Mouse (Mus musculus) kidney, embryonic 14.5 days (tissue): ENCODE results near the gene Uhrf2. TPM values are rescaled to one million over a fixed set of nuclear protein-coding genes. Genes with fewer than 3 reads are reported as not detected.
A peak's percentile ranks its signal among the peaks of the same experiment; 100 is the strongest.

Experiments
- ATAC-seq: fragments of 200-750 bp; cut with Nextera tagmentation; 2 replicates; pipeline ENCODE4 v1.8.0; 2017; ENCODE audit warnings: moderate number of reproducible peaks, mild to moderate bottlenecking, moderate TSS enrichment, moderate library complexity; ENCODE audit not compliant: low FRiP score, low TSS enrichment
- H3K27ac ChIP-seq: fragments of 300-500 bp; sonication (generic); 2 replicates; pipeline ENCODE4 v1.5.1; 2014; ENCODE audit warnings: low read depth, mild to moderate bottlenecking, low read length, moderate library complexity, mixed read lengths
- H3K27me3 ChIP-seq: fragments of 300-500 bp; sonication (generic); 2 replicates; pipeline ENCODE4 v1.6.1; 2014; ENCODE audit warnings: mild to moderate bottlenecking, low read length; ENCODE audit not compliant: control insufficient read depth, insufficient read depth
- H3K36me3 ChIP-seq: fragments of 300-500 bp; sonication (generic); 2 replicates; pipeline ENCODE4 v1.6.1; 2014; ENCODE audit warnings: low read length, mixed read lengths; ENCODE audit not compliant: control insufficient read depth, insufficient read depth
- H3K4me1 ChIP-seq: fragments of 300-500 bp; sonication (generic); 2 replicates; pipeline ENCODE4 v1.6.1; 2014; ENCODE audit warnings: low read length, mixed read lengths; ENCODE audit not compliant: control insufficient read depth, insufficient read depth
- H3K4me2 ChIP-seq: fragments of 300-500 bp; sonication (generic); replicated peaks from 2 replicates; pipeline ENCODE4 v1.6.1; 2014; ENCODE audit warnings: low read depth, mild to moderate bottlenecking, low read length
- H3K4me3 ChIP-seq: fragments of 300-500 bp; sonication (generic); 2 replicates; pipeline ENCODE4 v1.5.1; 2014; ENCODE audit warnings: mild to moderate bottlenecking, low read length
- H3K9ac ChIP-seq: fragments of 300-500 bp; sonication (generic); 2 replicates; pipeline ENCODE4 v1.6.1; 2014; ENCODE audit warnings: low read depth, mild to moderate bottlenecking, low read length, moderate library complexity
- H3K9me3 ChIP-seq: fragments of 300-500 bp; sonication (generic); 2 replicates; pipeline ENCODE4 v1.6.1; 2016; ENCODE audit warnings: low read length; ENCODE audit not compliant: control insufficient read depth
- WGBS: fragments of 180-500 bp; shearing (Covaris S2); extraction: QIAGEN DNeasy Blood & Tissue Kit; methylation state at CpG from one replicate; pipeline ENCODE4 v1.1.7; 2014; 5-methylcytosine and 5-hydroxymethylcytosine counted together
- polyA plus RNA-seq: library from polyadenylated mRNA; unstranded; fragments of >200 nt; fragmentation: Nextera tagmentation; extraction: Ambion mirVana; gene quantifications from 2 replicates; pipeline ENCODE4 v1.2.1, GENCODE M21; 2014

Gene Uhrf2
- 75.9 and 101 TPM in 2 replicates for polyA plus RNA-seq

DNA sequence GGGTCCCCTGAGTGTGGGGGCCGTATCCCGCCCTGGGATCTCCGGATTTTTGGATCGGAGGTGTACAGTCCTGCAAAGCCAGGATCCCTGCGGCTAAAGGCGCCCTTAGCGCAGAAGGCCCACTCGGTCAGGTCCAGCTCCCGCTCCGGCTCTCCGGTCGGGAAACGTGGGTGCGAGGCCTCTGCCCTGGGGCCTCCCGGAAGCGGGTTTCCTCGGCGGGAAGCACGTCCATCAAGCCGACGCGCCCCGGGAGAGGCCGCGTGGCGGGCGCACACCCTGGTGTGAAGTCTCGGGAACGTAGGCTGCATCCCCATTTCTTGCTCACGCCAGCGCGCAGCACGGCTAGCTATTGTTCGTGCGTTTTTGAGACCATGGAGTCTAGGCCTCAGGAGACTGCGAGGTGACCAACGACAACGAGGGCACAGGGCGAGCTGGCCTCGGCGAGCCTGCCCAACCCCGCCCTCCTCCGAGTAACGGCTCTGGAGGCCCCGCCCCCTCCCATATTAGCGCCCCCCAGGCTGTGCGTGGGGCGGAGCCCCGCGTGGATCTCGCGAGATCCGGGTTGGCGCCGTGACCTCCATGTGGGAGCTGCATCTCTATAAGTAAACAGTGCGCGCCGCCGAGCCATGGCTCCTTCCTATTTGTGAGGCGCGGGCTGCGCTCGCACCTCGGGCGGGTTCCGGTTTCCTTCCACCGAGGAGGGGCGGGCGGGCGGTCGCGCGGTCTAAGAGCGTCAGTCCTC, at the start of gene Uhrf2:
Uhrf2 (plus strand) TSS at position 620 of the 742 bp plus-strand sequence.
- WGBS, result 2% methylated on average over 73 of the region's 74 CpGs
- peaks cover 21% of the 10 kb centered on the region for H3K4me1 ChIP-seq
- H3K27ac ChIP-seq, result peak within 1 kb of the TSS; percentile 95
- H3K9ac ChIP-seq, result peak within 1 kb of the TSS; percentile 99
- H3K4me3 ChIP-seq, result peak within 1 kb of the TSS; percentile 80
- no peaks in the 10 kb centered on the region for H3K9me3 ChIP-seq
- peak; percentile 96 for ATAC-seq
- H3K27me3 ChIP-seq, result no peaks in the 10 kb centered on the region
- H3K36me3 ChIP-seq, result no peaks in the 10 kb centered on the region
- peak within 1 kb of the TSS; percentile 75 for H3K4me2 ChIP-seq

DNA sequence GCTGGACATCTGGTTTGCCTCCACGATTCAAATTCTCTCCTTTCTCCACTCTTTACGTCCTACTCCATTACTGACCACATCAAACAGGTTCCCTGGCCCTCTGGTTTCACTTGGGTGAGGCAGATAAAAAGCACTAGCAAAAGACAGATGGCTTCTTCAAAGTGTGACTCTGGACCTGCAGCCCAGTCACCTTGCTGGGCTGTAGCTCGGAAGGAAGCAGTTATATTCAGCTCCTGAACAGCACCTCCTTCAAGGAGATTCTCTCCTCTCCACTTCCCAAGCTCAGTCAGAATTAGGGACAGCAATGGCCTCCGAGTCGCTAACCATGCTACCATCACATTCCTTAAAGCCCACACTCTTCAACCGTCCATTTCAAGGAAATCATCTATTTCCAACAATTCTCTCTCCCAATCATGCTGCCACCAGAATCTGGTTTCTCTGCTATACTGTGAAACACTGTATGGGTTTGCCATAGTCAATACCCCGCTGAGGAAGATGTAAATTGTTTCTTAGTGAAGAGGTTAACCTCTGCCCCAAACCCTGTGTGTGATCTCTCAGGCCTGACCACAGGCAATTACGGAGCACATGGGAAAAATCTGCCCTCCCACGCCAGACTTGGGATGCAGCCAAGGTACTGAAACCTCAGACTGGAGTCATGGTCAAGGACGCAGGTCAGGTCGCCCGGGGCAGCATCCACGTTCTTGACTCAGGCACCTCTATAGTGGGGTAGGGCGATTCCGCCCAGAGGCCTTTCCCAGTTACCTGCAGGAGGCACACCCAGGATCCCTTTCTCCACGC, 45.9 kb upstream of the Uhrf2 start:
- Histone ChIP-seq H3K4me1 (0 out of 2 replicates have a peak, but pooled peaks cover 11% of the 10 kb centered on the region), H3K4me3 (no peak overlapping the region), H3K9me3 (no peaks in the 10 kb centered on the region), H3K9ac (no peak overlapping the region), H3K27me3 (no peaks in the 10 kb centered on the region), H3K4me2 (0 out of 2 replicates have a peak overlapping the region, but pooled peaks have one; percentile 19), H3K27ac (peak overlapping the region; percentile 82; the same call in 1 of the 2 replicates), H3K36me3 (no peaks in the 10 kb centered on the region)
- WGBS, result 35% methylated on average over 16 of the region's 16 CpGs
- peak; percentile 90 for ATAC-seq

DNA sequence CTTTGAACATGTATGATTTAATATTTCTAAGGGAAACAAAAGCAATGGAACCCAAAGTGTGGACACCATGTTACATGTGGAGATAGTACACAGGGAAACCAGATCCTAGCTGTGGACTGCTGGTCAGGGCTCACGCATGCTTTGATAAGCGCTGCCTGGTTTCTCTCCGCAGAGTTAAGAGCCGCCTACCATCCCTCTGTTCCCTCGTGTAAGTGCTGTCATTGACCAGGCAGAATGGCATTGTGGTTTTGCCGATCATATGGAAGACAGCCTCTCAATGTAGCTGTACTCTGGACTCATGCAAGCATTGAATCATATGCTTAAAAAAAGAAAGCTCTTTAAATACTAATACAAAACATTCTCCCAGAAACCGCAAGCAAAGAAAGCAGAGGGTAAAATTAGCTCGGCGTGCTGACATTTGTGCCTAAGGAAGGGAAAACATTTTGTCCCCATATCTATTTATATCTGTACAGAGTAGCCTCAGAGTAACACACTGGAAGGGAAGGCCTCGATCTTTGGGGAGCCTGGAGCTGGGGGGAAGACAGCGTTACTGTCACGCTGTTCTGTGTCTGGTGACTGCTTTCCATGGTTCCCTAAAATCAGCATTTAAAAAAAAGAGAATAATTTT, 43.7 kb upstream of the Uhrf2 start:
- Histone ChIP-seq H3K36me3 (no peaks in the 10 kb centered on the region), H3K27me3 (no peaks in the 10 kb centered on the region), H3K4me3 (no peak overlapping the region), H3K4me1 (0 out of 2 replicates have a peak, but pooled peaks cover 11% of the 10 kb centered on the region), H3K27ac (no peak overlapping the region), H3K9me3 (no peaks in the 10 kb centered on the region), H3K4me2 (no peak overlapping the region), H3K9ac (no peak overlapping the region)
- no peak for ATAC-seq
- WGBS, result 88% methylated on average over 12 of the region's 12 CpGs

DNA sequence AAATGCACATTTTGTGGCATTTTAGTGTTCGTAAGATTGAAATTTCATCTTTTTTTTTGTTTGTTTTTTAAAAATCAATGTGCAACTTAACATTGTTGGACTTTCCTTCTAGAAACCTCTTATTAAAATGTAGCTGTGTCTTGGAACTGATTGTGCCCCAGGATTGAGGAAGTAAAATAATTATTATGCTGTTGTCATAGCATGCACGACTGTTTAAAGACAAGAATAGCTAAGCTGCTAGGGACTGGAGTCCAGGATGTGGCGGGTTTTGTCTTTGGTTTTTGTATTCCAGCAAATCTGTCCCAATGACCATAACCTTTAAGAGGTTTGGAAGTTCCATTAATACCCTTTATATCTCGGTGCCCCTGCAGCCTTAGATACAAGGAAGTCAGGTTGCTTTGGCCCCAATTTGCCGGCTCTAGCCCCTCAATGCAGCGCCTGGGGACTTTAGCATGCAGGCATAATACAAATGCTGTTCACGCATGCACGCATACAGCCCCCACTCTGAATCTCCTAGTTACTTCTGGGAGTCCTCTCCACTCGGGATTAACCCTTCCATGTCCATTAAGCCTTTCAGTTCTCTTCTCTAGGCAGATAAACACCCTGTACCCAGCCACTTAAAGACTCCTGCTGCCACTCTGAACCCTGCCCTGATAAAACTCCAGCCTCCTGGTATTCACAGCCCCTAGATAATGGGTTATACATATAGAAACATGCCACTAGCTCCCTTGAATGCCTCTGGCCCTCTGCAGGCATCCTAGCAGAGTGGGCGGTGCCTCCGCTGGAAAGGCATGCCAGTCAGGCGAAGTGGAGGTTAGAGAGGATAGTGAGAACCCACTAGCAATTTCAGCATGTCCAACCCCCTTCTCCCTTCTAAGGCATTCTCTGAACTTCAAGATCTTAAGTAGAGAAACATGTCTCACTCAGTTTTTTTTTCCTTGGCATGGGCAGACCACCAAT, 29.6 kb upstream of the Uhrf2 start:
- no peak overlapping the region for H3K27ac ChIP-seq
- no peak overlapping the region for H3K4me2 ChIP-seq
- H3K36me3 ChIP-seq, result no peaks in the 10 kb centered on the region
- no peaks in the 10 kb centered on the region for H3K9me3 ChIP-seq
- no peaks in the 10 kb centered on the region for H3K27me3 ChIP-seq
- ATAC-seq, result no peak
- whole genome bisulfite sequencing, result 69% methylated on average over 12 of the region's 12 CpGs
- H3K4me3 ChIP-seq, result no peak overlapping the region
- H3K4me1 ChIP-seq, result no peaks in the 10 kb centered on the region
- no peak overlapping the region for H3K9ac ChIP-seq

DNA sequence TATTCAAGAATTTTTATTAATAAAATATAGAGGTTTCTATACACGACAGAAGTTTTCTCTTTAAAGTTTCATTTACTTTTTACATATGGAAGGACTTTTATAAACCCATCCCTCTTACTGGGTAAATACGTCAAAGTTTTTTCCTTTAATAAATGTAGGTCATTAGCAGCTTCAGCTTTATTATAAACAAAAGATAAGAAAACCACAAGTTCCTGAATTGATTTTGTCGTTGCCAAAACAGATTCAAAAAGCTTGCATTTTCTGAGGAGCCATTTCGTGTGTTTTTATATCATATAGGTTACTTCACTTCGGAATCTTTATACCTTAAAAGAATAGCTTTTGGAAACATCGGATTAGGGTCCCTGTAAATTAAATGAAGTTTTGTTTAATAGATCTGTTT, 28.8 kb upstream of the Uhrf2 start:
- no peak for ATAC-seq
- H3K4me2 ChIP-seq, result no peak overlapping the region
- H3K9me3 ChIP-seq, result no peaks in the 10 kb centered on the region
- no peaks in the 10 kb centered on the region for H3K36me3 ChIP-seq
- H3K27me3 ChIP-seq, result no peaks in the 10 kb centered on the region
- no peak overlapping the region for H3K27ac ChIP-seq
- no peak overlapping the region for H3K4me3 ChIP-seq
- WGBS, result 88% methylated on average over 6 of the region's 6 CpGs
- no peaks in the 10 kb centered on the region for H3K4me1 ChIP-seq
- H3K9ac ChIP-seq, result no peak overlapping the region

DNA sequence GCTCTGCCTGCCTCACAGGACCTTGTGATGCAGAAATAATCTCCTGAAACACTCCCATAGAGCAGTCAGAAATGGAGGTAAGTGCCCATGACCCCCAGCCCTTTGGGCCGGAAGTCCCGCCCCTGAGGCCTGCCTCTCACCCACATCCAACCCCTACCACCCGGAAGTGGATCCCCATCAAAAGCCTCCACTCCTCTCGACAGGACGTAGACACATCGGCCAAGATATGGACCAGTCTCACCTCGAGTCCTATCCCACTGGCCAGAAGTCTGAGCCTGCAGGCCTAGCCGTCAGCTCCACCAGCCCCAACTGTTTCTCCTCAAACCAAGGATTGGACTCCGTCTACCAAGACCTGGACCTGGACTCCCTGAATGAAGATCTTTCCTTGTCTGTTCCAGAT, 26.7 kb upstream of the Uhrf2 start, which contains the start of gene Trpd52l3:
Trpd52l3 (plus strand) TSS at position 170 of the 400 bp plus-strand sequence.
- Histone ChIP-seq H3K4me1 (no peaks in the 10 kb centered on the region), H3K36me3 (no peaks in the 10 kb centered on the region), H3K4me2 (no peak within 1 kb of the TSS), H3K27me3 (no peaks in the 10 kb centered on the region), H3K9me3 (no peaks in the 10 kb centered on the region), H3K4me3 (no peak within 1 kb of the TSS), H3K27ac (no peak within 1 kb of the TSS), H3K9ac (no peak within 1 kb of the TSS)
- no peak for ATAC-seq
- WGBS, result 94% methylated on average over 9 of the region's 9 CpGs

DNA sequence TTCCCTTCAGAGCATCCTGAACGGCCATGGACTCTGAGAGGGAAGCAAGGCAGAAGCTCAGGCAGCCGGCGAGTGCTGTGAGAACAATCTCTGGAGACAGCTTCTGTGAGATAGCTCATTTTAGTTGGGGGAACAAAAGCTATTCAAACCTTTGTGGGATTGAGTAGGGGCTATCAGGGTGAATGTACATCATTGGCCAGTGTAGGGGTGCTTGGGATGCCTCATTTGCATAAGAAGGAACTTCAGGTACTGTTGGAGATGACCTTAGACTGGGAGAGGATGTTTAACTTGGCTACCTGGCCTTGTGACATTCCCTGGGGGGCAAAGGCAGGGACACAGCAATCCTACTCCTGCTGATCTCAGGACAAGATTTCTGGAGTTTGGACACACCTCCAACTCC, 23.9 kb upstream of the Uhrf2 start:
- no peaks in the 10 kb centered on the region for H3K9me3 ChIP-seq
- no peaks in the 10 kb centered on the region for H3K4me1 ChIP-seq
- H3K36me3 ChIP-seq, result no peaks in the 10 kb centered on the region
- 84% methylated on average over 3 of the region's 3 CpGs for WGBS
- H3K27me3 ChIP-seq, result no peaks in the 10 kb centered on the region
- no peak overlapping the region for H3K9ac ChIP-seq
- no peak for ATAC-seq
- no peak overlapping the region for H3K4me2 ChIP-seq
- no peak overlapping the region for H3K27ac ChIP-seq
- no peak overlapping the region for H3K4me3 ChIP-seq
